Mouse (Mus musculus) thymus, adult 2 months (tissue): ENCODE results near the gene Ccdc33. TPM values are rescaled to one million over a fixed set of nuclear protein-coding genes. Genes with fewer than 3 reads are reported as not detected.
A peak's percentile ranks its signal among the peaks of the same experiment; 100 is the strongest.

ENCODE experiments used
- DNase-seq: peaks from one replicate; pipeline ENCODE4 v3.0.0; 2021
- H3K27ac ChIP-seq: fragments of 200-500 bp; 2 replicates; pipeline ENCODE4 v1.5.1; 2012; ENCODE audit warnings: low read length, control low read depth; ENCODE audit not compliant: control insufficient read depth, insufficient read depth
- H3K27me3 ChIP-seq: fragments of 200-500 bp; 2 replicates; pipeline ENCODE4 v1.6.1; 2012; ENCODE audit warnings: mild to moderate bottlenecking, low read length, moderate library complexity, mixed read lengths; ENCODE audit not compliant: control insufficient read depth, insufficient read depth
- H3K36me3 ChIP-seq: fragments of 200-500 bp; 2 replicates; pipeline ENCODE4 v1.6.1; 2012; ENCODE audit warnings: mild to moderate bottlenecking, low read length, moderate library complexity; ENCODE audit not compliant: control insufficient read depth, insufficient read depth
- H3K4me1 ChIP-seq: fragments of 200-500 bp; replicated peaks from 2 replicates; pipeline ENCODE4 v1.6.1; 2012; ENCODE audit warnings: low read length; ENCODE audit not compliant: control insufficient read depth, insufficient read depth
- H3K4me3 ChIP-seq: fragments of 200-500 bp; 2 replicates; pipeline ENCODE4 v1.5.1; 2012; ENCODE audit warnings: mild to moderate bottlenecking, low read length, control low read depth, moderate library complexity; ENCODE audit not compliant: control insufficient read depth, insufficient read depth
- CTCF ChIP-seq: fragments of 200-500 bp; IDR thresholded peaks from 2 replicates; pipeline ENCODE4 v1.5.1; 2012; ENCODE audit warnings: mild to moderate bottlenecking, control low read depth, low read length, moderate library complexity, borderline replicate concordance; ENCODE audit not compliant: control insufficient read depth, poor library complexity, insufficient read depth; ENCODE audit errors: extremely low read depth
- POLR2A ChIP-seq: fragments of 200-500 bp; IDR thresholded peaks from 2 replicates; pipeline ENCODE4 v1.6.1; 2012; ENCODE audit warnings: mild to moderate bottlenecking, low read length, control low read depth, moderate library complexity; ENCODE audit not compliant: control insufficient read depth, poor library complexity, insufficient read depth; ENCODE audit errors: extremely low read depth
- WGBS: fragments of 180-500 bp; shearing (Covaris S2); methylation state at CpG from one replicate; pipeline ENCODE4 v1.1.7; 2018; 5-methylcytosine and 5-hydroxymethylcytosine counted together
- polyA plus RNA-seq: library from polyadenylated mRNA; depleted of rRNA; stranded (reverse); fragments of >200 nt; gene quantifications from 2 replicates; pipeline ENCODE4 v1.2.3, GENCODE M21; 2012

The Ccdc33 gene
- polyA plus RNA-seq, 1 experiment = 1.2 TPM

DNA sequence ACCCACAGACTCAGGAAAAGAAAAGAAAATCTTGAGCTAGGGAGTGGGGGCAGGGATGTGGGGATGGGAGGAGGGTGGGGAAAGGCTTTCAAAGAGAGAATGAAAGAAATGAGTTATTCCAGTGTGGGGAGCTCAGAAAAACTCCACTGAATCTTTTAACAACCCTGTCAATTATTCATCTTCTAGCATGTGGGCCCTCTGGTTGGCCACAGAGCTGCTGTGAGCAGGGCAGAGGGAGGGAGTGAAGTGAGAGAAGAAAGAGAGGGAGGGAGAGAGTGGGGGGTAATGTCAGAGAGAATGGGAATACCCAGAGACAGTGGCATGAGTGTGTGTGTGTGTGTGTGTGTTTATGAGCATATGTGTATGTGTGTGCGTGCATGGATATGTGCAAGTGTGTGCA is 64.6 kb downstream of the Ccdc33 start:
- no peak for TF ChIP-seq CTCF
- TF ChIP-seq POLR2A = no peak
- no peak for DNase-seq

GRCm38 (mm10) chr9:58053544-58053943 is 65.1 kb downstream of the Ccdc33 start:
- no peaks in the 10 kb centered on the region for H3K27me3 ChIP-seq
- H3K36me3 ChIP-seq = no peaks in the 10 kb centered on the region
- no peak for DNase-seq
- 74% methylated on average over 3 of the region's 3 CpGs for WGBS
- TF ChIP-seq CTCF = no peak
- TF ChIP-seq POLR2A = no peak
- no peak overlapping the region for H3K27ac ChIP-seq
- H3K4me3 ChIP-seq = no peak overlapping the region
- no peaks in the 10 kb centered on the region for H3K4me1 ChIP-seq

More for the DNA sequence above, 64.6 kb downstream of the Ccdc33 start:
- Histone ChIP-seq H3K4me3 (no peak overlapping the region), H3K36me3 (no peaks in the 10 kb centered on the region), H3K4me1 (no peaks in the 10 kb centered on the region), H3K27me3 (no peaks in the 10 kb centered on the region), H3K27ac (no peak overlapping the region)
- WGBS = 96% methylated on average over 1 of the region's 1 CpGs

DNA sequence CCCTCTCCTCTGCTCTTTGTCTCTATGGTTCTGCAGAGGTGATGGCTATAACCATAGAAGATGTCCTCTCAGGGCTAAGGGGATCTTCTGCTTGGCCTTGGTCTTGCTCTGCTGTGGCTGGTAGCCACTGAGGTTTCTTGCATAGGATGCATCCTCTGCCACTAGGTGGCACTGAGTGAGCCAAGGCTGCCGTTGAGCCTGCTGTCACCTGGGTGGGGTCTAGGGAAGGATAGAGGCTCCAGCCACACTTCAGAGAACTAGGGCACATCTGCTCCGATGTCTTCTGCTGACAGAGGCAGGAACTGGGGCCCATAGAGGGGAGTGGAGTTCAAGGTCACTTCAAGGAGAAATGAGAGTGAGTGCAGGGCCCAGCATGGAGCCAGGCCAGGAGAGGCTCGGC is 65.5 kb downstream of the Ccdc33 start:
- H3K36me3 ChIP-seq = no peaks in the 10 kb centered on the region
- H3K27me3 ChIP-seq = no peaks in the 10 kb centered on the region
- TF ChIP-seq CTCF (peak; percentile 77; the same call in 1 of the 2 replicates), POLR2A (no peak)
- 31% methylated on average over 3 of the region's 3 CpGs for WGBS
- H3K27ac ChIP-seq = no peak overlapping the region
- no peaks in the 10 kb centered on the region for H3K4me1 ChIP-seq
- no peak overlapping the region for H3K4me3 ChIP-seq
- DNase-seq = peak; percentile 69

DNA sequence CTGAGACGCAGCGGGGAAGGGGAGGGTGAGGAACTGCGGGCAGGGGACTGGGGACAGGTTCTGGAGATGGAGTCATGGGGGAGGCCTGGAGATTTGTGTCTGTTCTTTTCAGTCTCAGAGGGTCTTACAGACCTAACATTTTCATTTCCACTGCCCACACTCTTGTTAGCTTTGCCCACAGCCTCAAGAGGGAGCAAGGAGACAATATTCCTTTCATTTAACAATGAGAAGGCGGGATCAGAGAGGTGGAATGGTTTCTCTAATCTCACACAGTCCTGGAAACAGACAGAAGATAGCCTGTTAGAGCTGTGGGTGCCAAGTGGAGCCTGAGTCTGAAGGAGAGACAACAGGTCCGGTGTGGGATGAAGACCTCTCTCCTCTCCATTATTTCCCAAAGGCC is 66.7 kb downstream of the Ccdc33 start:
- no peaks in the 10 kb centered on the region for H3K4me1 ChIP-seq
- no peaks in the 10 kb centered on the region for H3K36me3 ChIP-seq
- H3K4me3 ChIP-seq = no peak overlapping the region
- DNase-seq = no peak
- H3K27ac ChIP-seq = no peak overlapping the region
- 61% methylated on average over 5 of the region's 5 CpGs for WGBS
- no peaks in the 10 kb centered on the region for H3K27me3 ChIP-seq
- TF ChIP-seq POLR2A = no peak
- TF ChIP-seq CTCF = no peak

- no peak for DNase-seq
- no peak for TF ChIP-seq POLR2A
- TF ChIP-seq CTCF = no peak
- Histone ChIP-seq H3K4me3 (no peak overlapping the region), H3K27ac (no peak overlapping the region), H3K36me3 (no peaks in the 10 kb centered on the region), H3K27me3 (no peaks in the 10 kb centered on the region), H3K4me1 (no peaks in the 10 kb centered on the region)
- WGBS = 72% methylated on average over 7 of the region's 7 CpGs
Observed at GRCm38 (mm10) chr9:58049861-58050260, 68.8 kb downstream of the Ccdc33 start.

DNA sequence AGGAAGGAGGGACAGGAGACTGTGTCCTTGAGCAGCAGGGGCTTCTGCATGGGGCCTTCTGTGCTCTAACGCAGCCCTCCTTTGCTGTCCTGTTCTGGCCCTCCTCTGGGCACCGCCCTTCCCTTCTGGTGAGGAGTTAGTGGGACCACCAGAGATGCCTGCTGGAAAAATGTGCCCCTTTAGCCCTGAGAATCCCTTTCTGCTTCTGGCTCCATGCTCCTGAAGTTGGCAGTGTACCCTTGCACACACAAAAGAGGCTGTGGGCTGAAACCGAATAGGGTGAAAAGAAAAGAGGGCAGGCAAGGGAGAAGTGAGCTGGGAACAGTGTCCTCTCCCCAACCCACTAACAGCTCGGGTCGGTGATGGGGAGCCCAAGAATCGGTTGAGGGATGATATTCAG is 69.4 kb downstream of the Ccdc33 start:
- H3K27ac ChIP-seq = no peak overlapping the region
- no peaks in the 10 kb centered on the region for H3K27me3 ChIP-seq
- DNase-seq = no peak
- TF ChIP-seq POLR2A = no peak
- no peak for TF ChIP-seq CTCF
- no peaks in the 10 kb centered on the region for H3K36me3 ChIP-seq
- H3K4me3 ChIP-seq = no peak overlapping the region
- WGBS = 85% methylated on average over 6 of the region's 6 CpGs
- H3K4me1 ChIP-seq = no peaks in the 10 kb centered on the region

DNA sequence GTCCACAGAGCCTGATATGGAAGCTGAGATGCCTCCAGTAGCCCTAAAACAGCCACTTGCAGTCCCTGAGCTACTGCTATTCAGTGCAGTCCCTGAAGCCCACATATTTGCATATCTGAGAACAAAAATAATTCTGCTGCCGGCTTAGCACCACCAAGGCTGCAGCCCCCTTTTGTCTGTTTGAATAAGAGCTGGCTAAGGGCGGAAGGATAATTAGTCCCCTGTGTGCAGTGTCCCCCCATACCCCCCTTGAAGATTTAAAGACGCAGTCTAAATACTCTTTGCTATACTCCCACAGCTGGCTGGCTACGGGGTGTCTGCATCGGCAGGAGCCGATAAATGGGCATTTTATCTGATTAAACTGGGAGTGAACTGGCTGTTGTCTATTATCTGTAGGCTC is 70.0 kb downstream of the Ccdc33 start:
- H3K27ac ChIP-seq = no peak overlapping the region
- H3K27me3 ChIP-seq = no peaks in the 10 kb centered on the region
- no peak for DNase-seq
- TF ChIP-seq POLR2A = no peak
- no peak for TF ChIP-seq CTCF
- H3K4me3 ChIP-seq = no peak overlapping the region
- H3K4me1 ChIP-seq = no peaks in the 10 kb centered on the region
- 63% methylated on average over 6 of the region's 6 CpGs for WGBS
- no peaks in the 10 kb centered on the region for H3K36me3 ChIP-seq
